Mouse (Mus musculus): ENCODE measurements around the gene Tfb2m. TPM values are rescaled to one million over a fixed set of nuclear protein-coding genes. Genes with fewer than 3 reads are reported as not detected.

The Tfb2m gene
- total and polyA plus RNA-seq, 3 experiments, result 19.3 to 20.9 TPM; not detected in 1

DNA sequence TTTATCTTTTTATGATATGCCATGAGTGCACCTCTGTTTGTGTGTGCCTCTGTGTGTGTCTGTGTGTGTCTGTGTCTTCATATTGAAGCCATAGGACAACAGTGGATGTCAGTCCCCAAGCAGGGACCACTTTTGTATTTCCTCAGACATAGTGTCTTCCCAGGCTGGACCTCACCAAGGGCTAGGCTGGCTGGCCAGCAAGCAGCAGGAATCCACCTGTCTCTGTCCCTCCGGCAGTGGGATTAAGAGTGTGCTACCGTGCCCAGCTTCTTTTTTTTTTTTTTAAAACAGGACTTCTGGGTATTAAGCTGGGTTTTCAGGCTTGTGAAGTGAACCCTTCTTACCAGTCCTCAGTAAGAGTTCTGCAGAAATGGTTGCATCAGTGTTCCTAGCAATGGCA, 46.1 kb upstream of the Tfb2m start:
- no peaks in the 10 kb centered on the region for H3K4me1 ChIP-seq (ENCODE audit: control insufficient read depth in 1 of 2, insufficient read depth in 2 of 2, low read length in 2 of 2)
- H3K27me3 ChIP-seq (ENCODE audit: control insufficient read depth in 1 of 2, insufficient read depth in 2 of 2, low read length in 2 of 2), result no peaks in the 10 kb centered on the region
- H3K4me3 ChIP-seq (ENCODE audit: control insufficient read depth in 1 of 2, insufficient read depth in 1 of 2, low read depth in 2 of 2, low read length in 2 of 2), result no peak overlapping the region
- no peaks in the 10 kb centered on the region for H3K36me3 ChIP-seq (ENCODE audit: control insufficient read depth in 1 of 2, insufficient read depth in 2 of 2, low read length in 2 of 2)
- H3K27ac ChIP-seq (ENCODE audit: control insufficient read depth, low read depth, low read length), result no peak overlapping the region
- no peak for DNase-seq (ENCODE audit: low read depth, low spot score)
- no peaks in the 10 kb centered on the region for H3K9me3 ChIP-seq (replicated peaks; ENCODE audit: insufficient read depth, low read length)
- TF ChIP-seq E2F4 (IDR thresholded peaks at IDR 0.05; ENCODE audit: borderline replicate concordance, low read depth, low read length), result no peak
- TF ChIP-seq GABPA (IDR thresholded peaks at IDR 0.05; ENCODE audit: low read depth, low read length), result no peak
- no peak for TF ChIP-seq ZNF384 (IDR thresholded peaks at IDR 0.05; ENCODE audit: low read depth, low read length)
- TF ChIP-seq USF2 (IDR thresholded peaks at IDR 0.05; ENCODE audit: borderline replicate concordance in 1 of 2, insufficient read depth in 1 of 2, low read depth in 1 of 2, low read length in 2 of 2), result no peak
- no peak for TF ChIP-seq ELF1 (IDR thresholded peaks at IDR 0.05; ENCODE audit: low read depth, low read length)
- no peak for TF ChIP-seq MAZ (IDR thresholded peaks at IDR 0.05; ENCODE audit: low read depth, low read length)
- TF ChIP-seq TAL1 (IDR thresholded peaks at IDR 0.05; ENCODE audit: low read length), result no peak
- TF ChIP-seq RCOR1 (IDR thresholded peaks at IDR 0.05; ENCODE audit: low read depth, low read length), result no peak
- no peak for TF ChIP-seq MYB (IDR thresholded peaks at IDR 0.05; ENCODE audit: low read depth, low read length)
- TF ChIP-seq POLR2AphosphoS5 (IDR thresholded peaks at IDR 0.05; ENCODE audit: borderline replicate concordance, low read depth, low read length), result no peak
- no peak for TF ChIP-seq MEF2A (IDR thresholded peaks at IDR 0.05; ENCODE audit: extremely low read depth, insufficient replicate concordance, low read depth, low read length, poor library complexity, severe bottlenecking)
- no peak for TF ChIP-seq NELFE (IDR thresholded peaks at IDR 0.05; ENCODE audit: low read depth, low read length)
- TF ChIP-seq BHLHE40 (IDR thresholded peaks at IDR 0.05; ENCODE audit: borderline replicate concordance, low read depth, low read length), result no peak
- TF ChIP-seq CHD2 (IDR thresholded peaks at IDR 0.05; ENCODE audit: low read length), result no peak
- no peak for TF ChIP-seq TCF12 (IDR thresholded peaks at IDR 0.05; ENCODE audit: low read depth, low read length)
- no peak for TF ChIP-seq JUND (IDR thresholded peaks at IDR 0.05; ENCODE audit: low read depth, low read length)
- no peak for TF ChIP-seq ZC3H11A (IDR thresholded peaks at IDR 0.05; ENCODE audit: low read depth, low read length)
- no peak for TF ChIP-seq RAD21 (IDR thresholded peaks at IDR 0.05; ENCODE audit: low read depth, low read length)
- H3K79me2 ChIP-seq (ENCODE audit: control insufficient read depth, insufficient read depth, low read length, poor library complexity), result no peaks in the 10 kb centered on the region
- no peak overlapping the region for H3K9ac ChIP-seq (ENCODE audit: control insufficient read depth, low read depth, low read length, poor library complexity, severe bottlenecking)

GRCm38 (mm10) chr1:179591639-179592038, 45.6 kb upstream of the Tfb2m start:
- no peaks in the 10 kb centered on the region for H3K36me3 ChIP-seq (ENCODE audit: control insufficient read depth in 1 of 2, insufficient read depth in 2 of 2, low read length in 2 of 2)
- no peaks in the 10 kb centered on the region for H3K9me3 ChIP-seq (replicated peaks; ENCODE audit: insufficient read depth, low read length)
- H3K27ac ChIP-seq (ENCODE audit: control insufficient read depth, low read depth, low read length), result no peak overlapping the region
- no peaks in the 10 kb centered on the region for H3K79me2 ChIP-seq (ENCODE audit: control insufficient read depth, insufficient read depth, low read length, poor library complexity)
- H3K9ac ChIP-seq (ENCODE audit: control insufficient read depth, low read depth, low read length, poor library complexity, severe bottlenecking), result no peak overlapping the region
- no peaks in the 10 kb centered on the region for H3K4me1 ChIP-seq (ENCODE audit: control insufficient read depth in 1 of 2, insufficient read depth in 2 of 2, low read length in 2 of 2)
- no peak for DNase-seq (ENCODE audit: low read depth, low spot score)
- no peaks in the 10 kb centered on the region for H3K27me3 ChIP-seq (ENCODE audit: control insufficient read depth in 1 of 2, insufficient read depth in 2 of 2, low read length in 2 of 2)
- no peak overlapping the region for H3K4me3 ChIP-seq (ENCODE audit: control insufficient read depth in 1 of 2, insufficient read depth in 1 of 2, low read depth in 2 of 2, low read length in 2 of 2)
- no peak for TF ChIP-seq BHLHE40 (IDR thresholded peaks at IDR 0.05; ENCODE audit: borderline replicate concordance, low read depth, low read length)

All from MEL (cell line).